8 mouse cellular contexts compared by ENCODE assay signal in genomic region chr1:36244058-36244827, GRCm38 (mm10). TPM values are rescaled to one million over a fixed set of nuclear protein-coding genes. Genes with fewer than 3 reads are reported as not detected.
DNase-seq lines count a peak whose midpoint lies in the region; ATAC-seq and TF ChIP-seq lines count a peak whose summit lies in the region.

Uggt1 (minus strand) TSS chr1:36244720.

- peak within 1 kb of the TSS; percentile 61 for H3K27ac ChIP-seq in bone marrow macrophage, adult 2 months (ENCODE audit: insufficient read depth, low read depth, low read length)
- peak within 1 kb of the TSS; percentile 36; the same call in 1 of the 2 replicates for H3K27ac ChIP-seq in embryonic fibroblast, embryonic 13.5 days (ENCODE audit: insufficient read depth, low read length)
- H3K27ac ChIP-seq in kidney, embryonic 14.5 days (ENCODE audit: low read depth, low read length): peak within 1 kb of the TSS; percentile 44
- peak within 1 kb of the TSS; percentile 78 for H3K27ac ChIP-seq in limb, embryonic 15.5 days

- H3K27me3 ChIP-seq in kidney, embryonic 14.5 days (ENCODE audit: control insufficient read depth, insufficient read depth, low read length): no peaks in the 10 kb centered on the region
- peaks cover 3% of the 10 kb centered on the region; the same call in 1 of the 2 replicates for H3K27me3 ChIP-seq in limb, embryonic 15.5 days

- peak within 1 kb of the TSS; percentile 81 for H3K9ac ChIP-seq in kidney, embryonic 14.5 days (ENCODE audit: low read depth, low read length)
- peak within 1 kb of the TSS; percentile 79 for H3K9ac ChIP-seq in limb, embryonic 15.5 days

- peak within 1 kb of the TSS; percentile 70 for H3K4me2 ChIP-seq in kidney, embryonic 14.5 days (replicated peaks; ENCODE audit: low read depth, low read length)
- peak within 1 kb of the TSS; percentile 79 for H3K4me2 ChIP-seq in limb, embryonic 15.5 days

- no peaks in the 10 kb centered on the region for H3K36me3 ChIP-seq in kidney, embryonic 14.5 days (ENCODE audit: control insufficient read depth, insufficient read depth, low read length)
- no peaks in the 10 kb centered on the region for H3K36me3 ChIP-seq in limb, embryonic 15.5 days

- WGBS in kidney, embryonic 14.5 days: 3% methylated on average over 40 of the region's 49 CpGs
- WGBS in limb, embryonic 15.5 days: 2% methylated on average over 49 of the region's 49 CpGs

- TF ChIP-seq CTCF in bone marrow macrophage, adult 2 months (IDR thresholded peaks at IDR 0.05; ENCODE audit: low read depth, low read length): no peak
- TF ChIP-seq CTCF in embryonic fibroblast, embryonic 13.5 days (IDR thresholded peaks at IDR 0.05; ENCODE audit: borderline replicate concordance, insufficient read depth, low read length): no peak

- ATAC-seq in kidney, embryonic 14.5 days (ENCODE audit: low FRiP score, low TSS enrichment): peak; percentile 97
- peak; percentile 89 for ATAC-seq in limb, embryonic 15.5 days (ENCODE audit: insufficient number of reproducible peaks, low FRiP score, low TSS enrichment, low read depth)

- H3K4me3 ChIP-seq in bone marrow macrophage, adult 2 months (ENCODE audit: insufficient read depth, low read length): peak within 1 kb of the TSS; percentile 81
- peak within 1 kb of the TSS; percentile 71 for H3K4me3 ChIP-seq in embryonic fibroblast, embryonic 13.5 days (ENCODE audit: insufficient read depth, low read length)
- peak within 1 kb of the TSS; percentile 70 for H3K4me3 ChIP-seq in kidney, embryonic 14.5 days (ENCODE audit: low read length)
- H3K4me3 ChIP-seq in limb, embryonic 15.5 days: peak within 1 kb of the TSS; percentile 97

- DNase-seq in A20 (ENCODE audit: low read depth, low spot score): peak; percentile 96
- DNase-seq in heart, adult 9 months (ENCODE audit: low spot score in 2 of 2): peak; percentile 93 to 94
- DNase-seq in monocyte, adult 2 months (ENCODE audit: low read depth in 1 of 2, low spot score in 2 of 2): peak; percentile 88 to 89
- DNase-seq in spleen, postnatal 36 days (ENCODE audit: low spot score in 2 of 2): peak; percentile 93 to 94

- H3K9me3 ChIP-seq in kidney, embryonic 14.5 days (ENCODE audit: control insufficient read depth, low read length): no peaks in the 10 kb centered on the region
- H3K9me3 ChIP-seq in limb, embryonic 15.5 days: no peaks in the 10 kb centered on the region

- peaks cover 28% of the 10 kb centered on the region for H3K4me1 ChIP-seq in bone marrow macrophage, adult 2 months (ENCODE audit: control insufficient read depth, insufficient read depth, low read length)
- peaks cover 6% of the 10 kb centered on the region for H3K4me1 ChIP-seq in embryonic fibroblast, embryonic 13.5 days (ENCODE audit: control insufficient read depth, insufficient read depth, low read length)
- H3K4me1 ChIP-seq in kidney, embryonic 14.5 days (ENCODE audit: control insufficient read depth, insufficient read depth, low read length): peaks cover 8% of the 10 kb centered on the region
- peaks cover 8% of the 10 kb centered on the region for H3K4me1 ChIP-seq in limb, embryonic 15.5 days

- TF ChIP-seq POLR2A in bone marrow macrophage, adult 2 months (IDR thresholded peaks at IDR 0.05; ENCODE audit: borderline replicate concordance, low read depth, low read length): no peak
- TF ChIP-seq POLR2A in embryonic fibroblast, embryonic 13.5 days (IDR thresholded peaks at IDR 0.05; ENCODE audit: low read depth, low read length): peak; percentile 78

RNA-seq across cellular contexts. Expression of gene Uggt1, which starts in this region (rescaled TPM):
- 38.3 and 43.1 TPM in 2 replicates for polyA plus RNA-seq in bone marrow macrophage, adult 2 months (2012; ENCODE audit: insufficient read depth, insufficient read length, missing spikeins)
- 110 and 125 TPM in 2 replicates for polyA plus RNA-seq in embryonic fibroblast, embryonic 13.5 days (2011; ENCODE audit: insufficient read length, low read depth, missing spikeins)
- polyA plus RNA-seq in kidney, embryonic 14.5 days (2014; fragmentation: Nextera tagmentation; extraction: Ambion mirVana): 58.0 and 81.1 TPM in 2 replicates
- polyA plus RNA-seq in limb, embryonic 15.5 days (2015; fragmentation: Nextera tagmentation; extraction: Ambion mirVana): 52.2 and 57.2 TPM in 2 replicates

Comparison
In these comparisons a context has a peak if more than half of its experiments do, and no peak if none do; other contexts are left out.
1. Peak in every context shown above with its lines: DNase-seq, ATAC-seq, H3K4me3 ChIP-seq and H3K27ac ChIP-seq.